Mouse (Mus musculus): ENCODE data around the gene Crmp1.

DNA sequence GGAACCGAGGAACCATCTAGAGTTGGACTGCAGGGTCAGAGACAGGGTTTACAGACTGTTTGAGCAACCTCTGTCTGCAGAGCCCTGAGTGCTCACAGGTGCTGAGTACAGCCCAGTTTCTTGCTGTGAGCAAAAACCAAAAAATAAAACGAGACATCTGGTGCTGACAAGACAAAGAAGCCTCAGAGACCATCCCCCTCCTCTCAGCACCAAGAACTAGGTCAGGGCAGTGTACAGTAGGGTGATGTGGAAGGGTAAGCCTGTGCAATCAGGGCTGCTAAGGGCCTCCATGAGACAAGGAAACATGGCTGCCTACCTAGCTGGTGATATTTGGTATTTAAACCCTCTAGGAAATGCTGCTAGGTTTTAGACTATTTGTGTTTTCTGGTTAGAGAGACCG is 9.9 kb downstream of the Crmp1 start:
- TF ChIP-seq CTCF (IDR thresholded peaks at IDR 0.05; ENCODE audit: low read depth) (no peak), EP300 (IDR thresholded peaks at IDR 0.05; ENCODE audit: low read depth) (no peak)
